Mouse (Mus musculus) cerebellum, postnatal 4 days (tissue): ENCODE results near the gene Sfn.
"Not testable (repeated sequence)": the region's sequence is repeated elsewhere in the genome, so short reads cannot be mapped to it uniquely, and the experiment has no call there.

Experiments
- DNase-seq, 2 experiments: peaks; one replicate each; pipeline ENCODE4 v3.0.0; 2022; ENCODE audit warnings: low spot score in 2 of 2, mixed read lengths in 1 of 2

Sfn gene

DNA sequence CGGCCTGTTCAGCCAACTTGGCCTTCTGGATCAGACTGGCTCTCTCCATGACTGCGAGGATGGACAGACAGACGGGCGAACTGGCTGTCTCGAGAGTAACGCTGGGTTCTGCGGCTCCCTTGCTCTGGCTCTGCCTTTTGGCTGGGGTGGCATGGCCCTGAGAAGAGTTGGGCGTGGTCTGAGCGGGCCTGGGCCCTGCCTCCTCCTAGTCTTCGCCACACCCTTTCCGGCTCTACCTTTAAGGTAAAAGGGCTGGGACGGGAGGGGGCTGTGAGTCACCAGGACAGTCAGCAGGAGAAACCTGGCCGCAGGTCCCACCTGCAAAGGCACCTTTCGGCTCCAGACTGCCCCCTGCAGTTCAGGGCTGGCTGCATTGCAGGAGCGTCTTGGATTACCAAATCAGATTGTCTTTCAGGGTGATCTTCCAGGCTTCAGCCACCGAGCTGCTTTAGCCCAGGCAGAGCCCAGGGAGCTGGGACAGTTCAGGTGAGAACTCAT, at the start of gene Sfn:
Gene Sfn (minus strand): TSS at position 448 of the 498 bp plus-strand sequence.
- no peak for DNase-seq

DNA sequence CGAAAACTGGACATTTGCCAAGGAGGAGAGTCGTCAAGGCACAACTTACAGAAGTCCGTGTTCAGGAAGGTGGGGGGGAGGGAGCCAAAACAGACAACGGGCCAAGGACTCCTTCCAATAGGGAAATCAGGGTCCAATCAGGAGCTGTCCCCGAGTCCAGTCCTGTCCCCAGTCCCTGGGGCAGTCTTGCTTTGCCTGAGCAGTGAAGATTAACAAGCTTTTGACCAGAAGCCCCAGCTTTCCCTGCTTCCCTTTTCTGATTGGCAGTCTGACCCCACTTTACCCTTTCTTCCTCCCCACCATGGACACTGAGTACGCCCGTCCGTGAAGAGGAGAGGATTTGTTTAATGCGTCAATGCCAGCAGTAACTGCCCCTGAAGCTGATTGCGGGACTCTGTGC, 49.5 kb upstream of the Sfn start:
- no peak for DNase-seq

DNA sequence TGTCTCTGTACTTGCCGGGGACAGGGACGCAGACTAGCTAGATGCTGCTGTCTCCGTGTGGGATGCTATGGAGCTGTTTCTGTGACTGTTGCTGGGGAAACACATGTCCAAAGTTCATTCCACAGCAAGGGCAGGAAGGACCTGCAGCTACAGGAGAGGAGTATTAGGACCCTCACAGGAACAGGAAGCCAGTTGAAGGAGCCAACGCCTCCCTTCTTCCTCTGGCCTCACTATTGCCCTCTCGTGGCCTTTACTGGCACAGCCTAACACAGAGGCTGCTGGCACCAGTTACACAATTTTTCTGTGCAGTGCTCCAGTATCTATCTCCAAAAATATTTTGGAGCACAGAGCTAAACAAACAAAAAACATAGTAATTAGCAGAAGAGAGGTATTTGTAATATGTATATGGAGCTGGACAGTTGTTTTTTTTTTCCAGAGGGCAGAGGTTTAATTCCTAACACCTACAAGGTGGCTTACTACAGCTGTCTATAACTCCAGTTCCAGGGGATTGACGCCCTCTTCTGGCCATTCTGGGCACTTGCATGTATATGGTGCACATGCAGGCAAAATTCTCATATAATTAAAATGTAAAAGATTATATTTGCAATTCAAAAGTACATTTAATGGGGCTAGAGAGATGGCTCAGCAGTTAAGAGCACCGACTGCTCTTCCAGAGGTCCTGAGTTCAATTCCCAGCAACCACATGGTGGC, 48.2 kb upstream of the Sfn start, which contains the start of gene Zdhhc18:
Gene Zdhhc18 (minus strand): TSS at position 166 of the 711 bp plus-strand sequence.
- peak; percentile 53 to 80 for DNase-seq

DNA sequence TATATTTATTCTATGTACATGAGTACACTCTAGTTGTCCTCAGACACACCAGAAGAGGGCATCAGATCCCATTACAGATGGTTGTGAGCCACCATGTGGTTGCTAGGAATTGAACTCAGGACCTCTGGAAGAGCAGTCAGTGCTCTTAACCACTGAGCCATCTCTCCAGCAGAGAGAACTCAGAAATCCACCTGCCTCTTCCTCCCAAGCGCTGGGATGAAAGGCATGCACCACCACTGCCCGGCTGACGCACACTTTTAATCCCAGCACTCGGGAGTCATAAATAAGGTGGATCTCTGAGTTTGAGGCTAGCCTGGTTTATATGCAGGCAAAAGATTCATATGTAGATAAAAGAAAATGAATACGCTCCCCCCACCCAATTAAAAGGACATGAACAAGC, 47.5 kb upstream of the Sfn start:
- DNase-seq = not testable (repeated sequence)

DNA sequence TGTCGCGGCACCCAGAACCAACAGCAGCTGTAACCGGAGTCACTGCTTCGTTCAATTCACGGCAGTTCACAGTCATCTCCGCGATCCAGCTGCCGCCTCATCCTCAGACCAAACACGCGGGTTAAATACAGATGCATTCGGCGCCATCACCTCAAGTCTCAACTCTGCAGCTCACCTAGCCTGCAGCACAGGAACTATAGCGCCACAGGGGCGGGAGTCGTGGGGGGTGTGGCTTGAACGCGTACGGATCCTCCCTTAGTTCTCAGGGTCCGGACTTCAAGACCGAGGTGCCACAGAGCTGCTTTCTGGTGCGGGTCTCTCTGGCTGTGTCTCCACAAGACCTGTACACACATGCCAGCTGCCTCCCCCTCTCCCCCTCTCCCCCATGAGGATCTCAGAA, 43.7 kb upstream of the Sfn start:
- DNase-seq = no peak

DNA sequence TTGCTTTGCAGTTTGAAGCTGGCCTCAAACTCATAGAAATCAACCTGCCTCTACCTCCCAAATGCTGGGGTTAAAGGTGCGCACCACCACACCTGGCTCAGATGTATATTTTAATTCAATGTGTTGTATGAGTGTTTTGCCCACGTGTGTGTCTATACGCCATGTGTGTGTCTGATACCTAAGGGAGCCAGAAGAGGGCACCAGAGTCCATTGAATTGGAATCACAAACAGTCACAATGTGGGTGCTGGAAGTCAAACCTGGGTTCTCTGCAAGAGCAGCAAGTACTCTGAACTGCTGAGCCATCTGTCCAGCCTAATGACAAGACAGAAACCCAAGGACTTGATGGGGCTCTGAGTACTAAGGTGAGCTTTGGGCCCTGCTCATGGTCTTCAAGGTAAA, 43.2 kb upstream of the Sfn start:
- DNase-seq = no peak

DNA sequence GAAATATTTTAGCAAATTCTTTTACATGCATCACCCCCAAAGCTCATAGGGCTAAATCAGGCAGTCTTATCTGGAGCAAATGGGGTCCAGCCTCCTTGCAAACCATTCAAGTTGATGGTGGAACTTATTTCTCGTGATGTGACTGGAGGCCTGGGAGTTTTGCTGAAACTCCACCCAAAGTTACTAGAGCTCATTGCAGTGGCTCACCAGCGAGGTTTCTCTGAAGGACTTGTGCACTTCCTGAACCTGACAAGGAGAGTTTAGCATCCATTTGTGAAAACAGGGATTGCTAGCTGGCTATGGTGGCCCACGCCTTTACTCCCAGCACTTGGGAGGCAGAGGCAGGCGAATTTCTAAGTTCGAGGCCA, 32.1 kb upstream of the Sfn start:
- no peak for DNase-seq

DNA sequence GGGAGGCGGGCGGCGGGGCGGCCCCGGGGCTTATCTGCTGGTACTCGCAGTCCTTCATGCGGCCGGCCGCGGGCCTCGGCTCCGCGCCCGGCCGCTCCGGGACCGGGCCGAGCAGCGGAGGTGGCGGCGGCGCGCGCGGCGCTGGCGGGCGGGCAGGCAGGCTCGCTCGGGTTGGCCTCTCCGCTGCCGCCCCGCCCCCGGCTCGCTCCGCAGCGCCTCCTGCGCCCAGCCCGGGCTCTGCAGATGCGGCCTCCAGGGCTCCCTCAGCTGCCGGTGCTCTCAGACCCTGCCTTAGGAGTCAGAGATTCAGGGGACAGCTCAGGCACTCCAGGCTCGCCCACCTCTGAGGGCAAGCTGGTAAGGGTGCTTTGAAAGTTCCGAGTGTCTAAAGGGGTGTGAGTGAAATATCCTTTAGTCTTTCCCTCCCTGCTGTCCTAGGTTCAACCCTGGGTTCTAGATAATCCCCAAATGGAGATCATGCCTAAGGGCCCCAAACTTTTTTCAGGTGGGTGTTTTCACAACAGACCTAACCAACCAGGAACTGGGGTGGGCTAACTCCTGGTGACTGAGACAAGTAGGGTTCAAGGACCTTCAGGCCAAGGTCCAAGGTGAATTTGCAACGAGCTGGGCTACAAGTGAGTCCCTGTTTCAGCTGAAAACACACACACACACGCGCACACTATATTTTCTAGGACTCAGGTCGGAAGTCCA, 31.5 kb upstream of the Sfn start:
- peak; percentile 82 to 92 for DNase-seq

DNA sequence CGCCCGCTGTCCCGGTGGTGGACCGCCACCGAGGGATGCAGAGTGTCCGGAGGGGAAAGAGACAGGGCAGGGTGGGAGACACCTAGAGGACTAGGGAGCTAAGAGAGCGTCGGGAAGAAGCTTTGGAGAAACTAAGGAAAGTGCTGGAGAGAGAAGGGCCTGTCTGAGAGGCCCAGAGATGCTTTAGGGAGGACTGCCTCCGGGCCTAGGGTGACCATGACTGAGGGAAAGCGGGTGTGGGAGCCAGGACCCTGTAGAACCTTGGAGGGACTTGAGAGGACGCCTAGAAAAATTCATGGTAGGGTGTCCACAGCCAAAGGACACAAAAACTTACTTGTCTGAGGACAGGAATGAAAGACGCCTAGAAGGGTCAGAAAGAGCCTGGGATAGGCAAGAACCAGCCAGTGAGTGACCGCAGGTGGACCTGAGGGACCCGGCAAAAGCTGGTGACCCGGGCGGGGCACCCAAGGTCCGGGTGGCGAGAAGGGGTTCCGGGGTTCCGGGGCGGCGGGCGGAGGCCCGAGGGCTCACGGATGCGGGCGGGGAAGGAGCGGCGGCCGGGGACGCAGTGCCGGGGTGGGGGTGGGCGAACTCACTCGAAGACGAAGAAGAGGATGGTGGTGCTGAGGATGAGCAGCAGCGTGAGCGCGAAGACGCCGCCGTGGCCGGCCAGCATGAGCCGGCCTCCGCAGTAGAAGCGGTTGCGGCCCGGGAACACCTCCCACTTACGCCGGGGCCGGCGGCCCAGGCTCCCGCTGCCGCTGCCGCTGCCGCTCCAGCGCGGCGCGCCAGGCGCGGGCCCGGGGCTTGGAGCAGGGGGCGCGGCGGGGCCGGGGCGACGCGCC, 30.7 kb upstream of the Sfn start:
- no peak for DNase-seq

DNA sequence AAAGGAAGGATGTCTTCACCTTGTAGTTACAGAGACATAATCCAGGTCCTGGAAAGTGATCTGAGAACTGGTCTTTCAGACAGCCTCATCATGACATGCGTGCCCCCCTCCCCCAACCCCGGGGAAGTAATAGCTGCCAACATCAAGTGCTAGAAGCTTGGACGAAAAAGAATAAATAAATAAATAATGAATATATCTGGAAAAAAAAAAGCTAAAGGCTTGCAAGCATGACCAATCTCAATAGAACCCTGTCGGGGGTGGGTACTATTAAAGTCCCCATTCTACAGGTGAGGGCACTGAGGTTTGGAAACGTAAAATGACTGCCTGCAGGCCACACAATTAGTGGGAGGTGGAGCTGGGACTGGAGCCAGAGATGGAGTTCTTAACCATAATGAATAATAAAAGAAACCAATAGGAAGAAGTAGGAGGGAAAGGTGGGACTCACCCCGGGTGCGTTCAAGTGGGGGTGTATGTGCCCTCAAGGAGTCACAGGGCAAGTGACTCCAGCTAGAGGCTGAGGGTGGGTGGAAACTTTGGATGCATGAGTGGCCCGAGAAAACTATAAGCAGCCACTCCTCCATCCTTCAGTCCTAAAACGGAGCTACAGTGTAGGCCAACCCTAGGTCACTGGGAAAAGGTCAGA, 29.9 kb upstream of the Sfn start:
- DNase-seq = no peak

DNA sequence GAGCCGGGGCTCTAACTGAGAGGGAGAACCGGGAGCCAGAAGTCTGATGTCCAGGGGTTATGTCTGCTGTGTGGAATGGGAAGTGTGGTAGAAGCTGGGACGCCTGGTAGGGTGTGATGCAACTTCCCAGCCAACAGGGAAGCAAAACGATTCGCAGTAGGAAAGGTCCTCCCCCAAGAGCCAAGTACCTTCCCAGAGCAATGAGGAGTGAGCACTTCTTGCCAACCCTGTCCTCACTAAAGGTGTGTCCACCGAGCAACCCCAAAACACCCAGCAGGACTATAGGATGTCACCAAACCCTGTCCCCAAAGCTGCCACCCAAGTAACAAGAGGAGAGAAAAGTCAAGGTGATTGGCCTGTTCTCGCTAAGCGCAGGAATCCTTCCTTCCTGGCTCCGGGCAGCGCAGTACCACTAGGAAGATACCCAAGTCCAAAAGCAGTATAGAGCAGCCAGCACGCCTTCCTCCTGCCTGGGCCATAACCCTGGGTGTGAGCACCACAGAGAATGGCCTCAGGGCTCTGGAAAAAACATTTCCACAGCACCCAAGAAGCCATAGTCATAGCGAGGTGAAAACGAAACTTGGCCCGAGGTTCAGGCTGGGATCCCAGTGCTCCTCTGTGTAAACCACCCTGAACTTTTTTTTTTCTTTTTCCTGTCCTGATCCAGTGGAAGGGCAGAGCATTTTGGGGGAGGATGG, 29.3 kb upstream of the Sfn start:
- no peak for DNase-seq

DNA sequence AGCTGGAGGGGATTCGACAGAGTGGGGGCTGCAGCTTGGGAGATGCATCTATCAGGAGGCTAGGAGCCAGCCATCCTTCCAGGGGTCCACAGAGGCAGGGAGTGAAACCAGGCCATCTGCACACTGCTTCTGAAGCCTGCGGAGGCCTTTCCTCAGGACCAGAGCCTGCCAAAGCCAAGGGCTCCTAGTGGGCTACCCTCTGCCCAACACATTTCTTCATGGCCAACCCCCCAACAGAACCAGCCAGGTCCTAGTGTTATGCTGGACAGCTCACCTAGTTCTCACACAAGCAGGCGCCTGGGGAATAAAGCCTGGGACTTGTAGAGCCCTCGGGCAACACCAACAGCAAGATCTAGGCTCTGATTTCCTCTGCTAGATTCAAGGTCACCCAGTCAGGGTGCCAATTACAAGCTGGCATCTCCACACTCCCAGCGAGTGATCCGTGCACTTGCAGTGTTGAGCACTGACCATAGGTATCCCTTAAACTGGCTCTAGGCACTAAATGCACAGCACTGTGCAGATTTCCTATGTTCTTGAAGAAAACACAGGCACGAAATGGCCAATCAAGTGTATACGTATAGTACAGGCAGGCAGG, 28.5 kb upstream of the Sfn start:
- DNase-seq = no peak

DNA sequence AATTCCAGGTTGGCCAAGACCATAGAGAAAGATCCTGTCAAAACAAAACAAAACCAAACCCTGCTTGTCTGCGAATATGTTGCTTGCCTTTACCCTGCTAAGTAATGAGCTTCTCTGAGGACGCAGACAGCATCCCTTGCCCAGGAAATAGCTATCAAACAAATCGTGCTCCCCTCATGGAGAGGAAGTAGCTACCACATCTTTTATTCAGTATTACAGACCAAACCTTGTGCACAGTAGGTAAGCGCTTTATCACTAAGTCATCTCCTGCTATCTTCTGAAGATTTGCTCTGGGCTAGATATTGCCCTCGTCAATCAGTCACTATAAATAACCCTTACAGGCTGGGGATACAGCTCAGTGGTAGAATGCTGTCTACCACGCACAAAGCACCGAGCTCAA, 27.2 kb upstream of the Sfn start:
- DNase-seq = no peak

DNA sequence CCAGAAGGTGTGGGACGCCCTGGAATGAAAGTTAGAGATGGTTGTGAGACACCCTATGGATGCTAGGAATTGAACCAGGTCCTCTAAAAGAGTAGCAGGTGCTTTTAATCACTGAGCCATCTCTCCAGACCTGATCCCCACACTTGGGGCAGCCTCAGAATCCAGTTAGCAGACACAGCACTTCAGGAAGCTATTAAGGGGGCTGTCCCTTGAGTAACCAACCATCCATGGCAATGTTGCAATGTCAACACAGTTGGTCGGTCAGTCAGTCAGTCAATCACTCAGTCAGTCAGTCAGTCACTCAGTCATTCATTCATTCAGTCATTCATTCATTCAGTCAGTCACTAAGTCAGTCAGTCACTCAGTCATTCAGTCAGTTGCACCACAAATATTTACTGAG, 26.5 kb upstream of the Sfn start:
- DNase-seq = no peak

DNA sequence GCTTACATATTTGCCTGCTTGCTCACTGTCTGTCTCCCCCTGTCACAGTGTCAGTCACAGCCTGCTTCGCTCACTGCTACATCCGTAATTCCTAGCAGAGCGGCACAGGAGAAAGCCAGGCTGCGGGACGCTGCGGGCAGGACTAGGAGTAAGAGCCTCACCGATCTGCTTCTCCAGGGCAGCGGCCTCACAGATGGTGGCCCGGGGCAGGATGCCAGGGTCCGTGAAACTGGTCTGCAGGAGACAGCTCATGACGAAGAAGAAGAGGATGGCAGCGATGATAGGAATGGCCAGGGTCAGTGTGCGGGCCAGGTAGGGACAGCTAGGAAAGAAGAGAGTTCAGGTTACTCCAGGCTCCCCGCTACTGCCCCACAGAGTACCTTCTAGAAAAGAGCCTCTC, 25.1 kb upstream of the Sfn start:
- DNase-seq = no peak

DNA sequence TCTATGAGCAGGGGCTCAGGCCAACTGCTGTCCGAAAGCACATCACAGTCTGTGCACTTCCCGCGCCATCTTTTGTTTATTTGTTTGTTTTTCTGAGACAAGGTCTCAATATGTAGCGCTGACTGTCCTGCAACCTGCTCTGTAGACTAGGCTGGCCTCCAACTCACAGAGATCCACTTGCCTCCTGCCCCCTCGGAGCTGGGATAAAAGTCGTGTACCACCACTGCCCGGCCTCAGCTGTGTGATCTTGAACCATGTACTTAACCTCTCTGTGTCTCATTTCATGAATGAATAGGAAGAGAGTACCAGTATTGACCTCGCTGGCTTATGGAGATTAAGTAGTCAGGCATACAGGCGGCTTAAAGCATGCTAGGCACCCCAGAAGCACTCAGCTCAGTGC, 24.7 kb upstream of the Sfn start:
- DNase-seq = no peak

DNA sequence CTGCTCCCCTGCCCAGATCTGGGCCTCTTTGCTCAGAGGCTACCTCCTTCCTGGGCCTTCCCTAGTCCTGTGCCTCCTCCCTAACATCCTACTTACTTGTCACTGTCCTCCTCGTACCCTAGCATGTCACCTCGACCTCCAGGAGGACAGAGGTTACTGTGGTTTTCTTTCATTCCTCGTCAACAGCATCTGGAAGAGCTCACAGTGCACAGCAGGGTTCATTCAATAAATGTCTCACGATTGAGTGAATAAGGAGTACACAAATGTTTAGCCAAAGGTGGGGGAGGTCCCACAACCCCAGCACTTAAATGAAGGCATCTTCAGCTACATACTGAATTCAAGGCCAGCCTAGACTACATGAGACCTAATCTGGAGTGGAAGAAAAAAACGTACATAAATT, 24.3 kb upstream of the Sfn start:
- DNase-seq = no peak

DNA sequence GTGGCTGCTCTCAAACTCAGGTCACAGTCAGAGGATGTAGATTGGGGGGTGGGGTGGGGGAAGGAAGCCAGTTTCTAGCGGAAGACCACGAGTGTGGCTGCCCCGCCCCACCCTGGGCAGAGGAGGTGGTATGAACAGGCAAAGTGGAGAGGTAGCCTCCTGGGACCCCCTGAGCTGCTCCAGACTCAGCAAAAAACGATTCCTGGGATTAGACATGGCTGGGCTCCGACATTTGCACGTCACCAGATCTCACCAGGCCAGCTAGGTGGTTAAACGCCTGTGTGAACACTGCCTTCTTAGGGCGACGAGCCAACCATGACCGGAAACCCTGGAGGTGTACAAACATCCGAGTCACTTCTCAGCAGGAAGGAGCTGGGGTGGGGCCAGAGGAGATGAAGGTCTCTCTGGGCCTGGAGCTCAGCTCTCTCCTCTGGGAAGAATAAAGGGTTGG, 23.7 kb upstream of the Sfn start:
- DNase-seq = no peak

DNA sequence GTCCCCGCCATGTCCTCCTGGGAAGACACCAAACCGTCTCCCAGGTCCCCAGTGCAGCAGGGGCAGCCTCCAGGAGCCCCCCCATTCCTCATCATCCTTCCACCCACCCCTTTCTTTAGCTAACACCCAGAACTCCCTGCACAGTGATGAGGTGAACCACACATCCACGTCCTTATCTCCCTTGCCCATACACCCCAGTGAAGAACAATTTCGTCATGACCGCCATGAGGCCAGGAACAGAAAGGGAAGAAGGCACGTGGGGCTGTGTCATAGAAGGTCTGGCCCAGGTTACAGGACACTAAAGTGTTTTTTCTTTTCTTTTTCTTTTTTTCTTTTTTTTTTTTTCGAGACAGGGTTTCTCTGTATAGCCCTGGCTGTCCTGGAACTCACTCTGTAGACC, 22.9 kb upstream of the Sfn start:
- DNase-seq = no peak

DNA sequence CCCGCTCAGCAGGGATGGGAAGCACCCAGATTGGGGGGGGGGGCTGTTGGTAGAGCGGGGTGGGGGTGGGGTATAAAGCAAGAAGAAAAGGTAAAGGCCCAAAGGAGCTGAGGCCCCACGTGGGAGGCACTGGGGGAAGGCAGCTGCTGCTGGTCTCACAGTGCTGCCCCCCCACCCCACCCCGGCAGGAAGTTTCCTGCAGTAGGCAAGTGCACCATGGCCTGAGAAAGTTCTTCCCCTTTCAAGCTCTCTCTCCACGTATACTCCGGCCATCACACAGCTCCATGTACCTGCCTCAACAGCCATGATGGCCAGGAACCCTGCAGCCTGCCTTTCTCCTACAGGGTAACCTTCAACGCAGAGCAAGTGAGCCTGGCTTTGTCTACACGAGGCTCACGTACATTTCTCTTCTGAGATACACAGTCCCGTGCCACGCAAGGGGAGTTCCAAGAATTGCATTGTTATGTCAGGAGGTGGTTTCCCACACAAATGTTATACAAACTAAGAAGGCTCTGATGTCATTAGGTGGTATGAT, 20.3 kb upstream of the Sfn start:
- DNase-seq = no peak

DNA sequence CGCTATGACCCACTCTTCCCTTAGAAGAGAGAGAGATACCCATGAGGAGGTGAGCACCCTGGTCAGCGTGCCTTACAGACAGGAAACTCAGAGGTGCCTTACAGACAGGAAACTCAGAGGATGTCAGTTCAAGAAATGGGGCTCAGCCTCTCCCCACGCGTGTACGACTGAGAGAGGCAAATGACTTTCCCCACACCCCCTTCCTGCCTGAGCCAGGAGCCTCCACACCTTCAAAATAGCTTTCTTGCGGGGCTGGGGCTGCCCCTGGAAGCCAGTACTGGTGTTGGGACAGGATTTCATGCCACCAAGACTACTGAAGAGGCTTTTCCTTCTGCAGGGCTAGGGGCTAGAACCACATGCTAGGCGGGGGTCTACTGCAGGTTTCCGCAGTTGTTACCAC, 18.7 kb upstream of the Sfn start:
- no peak for DNase-seq
